Mouse (Mus musculus) G1E-ER4 (cell line): ENCODE data around the gene Il12rb1. TPM values are rescaled to one million over a fixed set of nuclear protein-coding genes. Genes with fewer than 3 reads are reported as not detected.

ENCODE experiments used
- GATA1 ChIP-seq: IDR thresholded peaks from one replicate; pipeline ENCODE4 v1.8.0; 2012; ENCODE audit warnings: low read length, inconsistent platforms
- polyA plus RNA-seq: library from polyadenylated mRNA; stranded (reverse); fragments of >175 nt; gene quantifications from 2 replicates; pipeline ENCODE4 v1.2.3, GENCODE M21; 2012

The Il12rb1 gene
- polyA plus RNA-seq, 1 experiment = 5.3 TPM

DNA sequence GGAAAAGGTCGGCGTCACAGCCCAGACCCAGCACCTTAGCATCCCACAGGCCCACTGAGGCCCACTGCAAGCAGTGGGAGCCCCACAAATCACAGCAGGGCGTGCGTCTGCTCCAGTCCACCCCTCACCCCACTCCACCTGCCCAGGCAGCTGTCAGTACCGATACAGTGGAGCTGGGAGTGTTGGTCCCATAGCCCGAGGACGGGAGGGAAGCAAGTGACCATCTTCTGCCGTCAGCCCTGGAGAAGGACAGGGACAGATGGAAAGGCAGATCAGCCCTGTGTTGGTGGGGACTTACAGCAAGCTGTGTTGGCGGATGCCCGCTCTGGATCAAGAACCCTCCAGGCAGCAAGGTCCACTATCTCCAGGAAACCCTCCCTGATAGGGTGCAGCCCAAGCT lies 19.2 kb upstream of the Il12rb1 start:
- TF ChIP-seq GATA1 = no peak

DNA sequence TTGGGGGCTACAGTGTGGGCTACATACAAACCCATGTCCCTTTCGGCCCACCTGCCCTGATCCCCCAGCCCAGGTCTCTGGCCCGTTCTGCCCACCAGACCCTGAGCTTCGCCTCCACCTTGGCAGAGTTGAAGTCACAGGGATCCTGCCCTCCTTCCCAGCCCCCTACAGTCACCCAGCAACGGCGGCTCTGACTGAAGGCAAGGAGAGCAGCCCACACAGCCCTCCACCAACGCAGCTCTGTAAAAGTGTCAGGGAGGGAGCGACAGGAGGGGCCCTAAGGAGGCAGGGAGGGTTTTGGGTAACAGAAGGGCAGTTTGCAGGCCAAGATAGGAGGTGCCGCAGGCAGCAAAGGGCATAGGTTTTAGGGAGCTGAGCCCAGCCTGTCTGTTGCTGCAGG lies 17.4 kb upstream of the Il12rb1 start:
- no peak for TF ChIP-seq GATA1

DNA sequence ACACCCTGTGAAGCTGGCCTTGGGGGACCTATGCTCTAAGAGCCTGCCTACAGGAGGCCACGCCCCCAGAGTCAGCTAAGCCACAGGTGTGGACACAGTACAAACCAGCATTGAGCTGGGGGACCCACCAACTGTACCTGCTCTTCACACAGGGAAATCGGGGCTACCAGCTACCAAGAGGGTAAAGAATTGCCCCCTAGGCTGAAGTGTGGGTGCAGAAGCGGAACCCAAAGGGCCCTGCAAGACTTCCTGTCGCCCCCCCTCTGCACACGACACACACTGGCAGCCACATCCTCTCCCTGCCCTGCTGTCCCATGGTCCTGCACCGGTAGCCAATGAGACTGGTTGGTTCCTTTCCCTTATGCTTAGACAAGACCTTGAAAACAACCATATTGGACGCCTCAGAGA lies 17.0 kb upstream of the Il12rb1 start:
- no peak for TF ChIP-seq GATA1

- no peak for TF ChIP-seq GATA1
Measured at GRCm38 (mm10) chr8:70791975-70792691, 16.1 kb upstream of the Il12rb1 start.

DNA sequence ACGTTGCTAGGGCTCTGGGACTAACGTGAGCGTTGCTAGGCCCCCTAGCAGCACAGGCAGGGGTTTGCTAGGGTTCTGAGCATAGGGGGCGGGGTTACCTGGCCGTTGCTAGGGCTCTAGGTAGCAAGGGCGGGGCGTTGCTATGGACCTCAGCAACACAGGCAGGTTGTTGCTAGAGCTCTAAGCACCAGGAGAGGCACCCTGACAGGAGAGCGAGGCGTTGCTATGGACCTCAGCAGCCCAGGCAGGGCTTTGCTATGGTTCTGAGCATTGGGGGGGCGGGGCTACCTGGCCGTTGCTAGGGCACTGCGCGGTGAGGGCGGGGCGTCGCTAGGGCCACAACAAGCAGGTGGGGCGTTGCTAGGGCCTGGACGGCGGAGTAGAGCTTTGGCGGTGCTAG lies 15.5 kb upstream of the Il12rb1 start:
- no peak for TF ChIP-seq GATA1

DNA sequence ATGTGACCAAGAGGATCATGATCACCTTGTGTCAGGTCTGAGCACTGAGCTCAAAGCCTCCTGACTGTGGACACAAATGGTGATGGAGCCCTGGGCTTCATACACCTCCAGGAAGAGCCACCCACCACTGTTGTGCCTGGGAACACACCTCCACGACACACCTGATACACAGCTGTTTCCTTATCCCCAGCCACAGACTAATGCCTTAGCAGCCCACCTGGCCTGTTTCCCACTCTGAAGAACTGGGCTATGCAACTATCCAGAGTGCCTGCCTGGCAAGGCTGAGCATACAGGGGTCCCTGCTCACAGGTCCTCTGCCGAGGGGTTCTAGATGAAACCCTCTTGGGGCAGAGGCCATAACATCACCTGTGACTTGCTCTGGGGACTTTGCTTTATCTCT lies 14.0 kb upstream of the Il12rb1 start:
- TF ChIP-seq GATA1 = no peak

DNA sequence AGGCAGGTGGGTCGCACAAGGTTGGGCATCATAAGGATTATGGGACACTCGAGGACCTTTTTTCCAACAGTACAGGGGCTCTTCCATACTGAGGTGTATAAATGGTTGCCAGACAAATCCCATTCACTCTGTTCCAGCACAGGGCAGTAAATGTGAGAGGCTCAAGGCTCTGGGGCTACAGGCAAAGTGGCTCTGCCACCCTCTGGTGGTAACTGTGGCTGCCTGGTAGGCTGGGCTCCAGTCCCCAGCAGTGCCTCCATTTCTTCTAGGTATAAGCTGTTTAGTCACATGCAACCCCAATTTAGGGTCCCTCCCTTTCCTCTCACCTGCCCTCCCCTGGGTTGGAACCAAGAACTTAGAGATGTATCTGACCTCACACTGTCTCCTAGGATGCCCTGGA lies 12.9 kb upstream of the Il12rb1 start:
- no peak for TF ChIP-seq GATA1

DNA sequence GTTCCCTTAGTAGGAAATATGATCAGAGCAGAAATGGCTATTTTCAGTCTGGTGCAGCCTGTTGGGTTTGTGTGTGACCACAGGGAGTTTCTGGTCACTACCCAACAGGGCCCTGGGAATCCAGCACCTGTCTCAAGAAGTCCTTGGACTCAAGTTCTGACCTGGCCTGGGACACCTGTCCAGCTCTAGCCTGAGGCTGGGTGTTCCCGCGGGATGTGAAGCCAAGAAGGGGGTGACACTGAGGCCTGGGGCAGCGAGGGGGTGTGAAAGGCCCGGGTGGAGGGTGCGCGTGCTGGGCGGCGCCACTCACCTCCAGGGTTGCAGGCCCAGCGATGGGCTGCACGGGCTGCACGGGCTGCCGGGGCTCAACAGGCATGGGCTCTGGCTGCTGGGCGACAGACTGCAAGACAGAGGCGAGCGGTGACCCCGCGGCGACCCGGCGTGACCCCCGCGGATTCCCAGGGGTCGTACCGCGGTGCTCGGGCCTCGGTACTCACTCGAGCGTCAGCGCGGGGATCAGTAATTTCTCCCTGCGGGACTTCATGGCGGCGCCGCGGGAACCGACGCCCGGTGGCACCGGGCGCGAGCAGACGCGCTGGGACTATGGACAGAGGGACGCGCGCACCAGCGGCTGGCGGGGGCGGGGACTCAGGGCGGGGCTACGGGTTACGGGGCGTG lies 11.7 kb upstream of the Il12rb1 start:
- no peak for TF ChIP-seq GATA1

GRCm38 (mm10) chr8:70797081-70798070 lies 10.9 kb upstream of the Il12rb1 start:
- no peak for TF ChIP-seq GATA1

GRCm38 (mm10) chr8:70798281-70798680 lies 10.0 kb upstream of the Il12rb1 start:
- TF ChIP-seq GATA1 = no peak

GRCm38 (mm10) chr8:70800648-70801047 lies 7.6 kb upstream of the Il12rb1 start:
- TF ChIP-seq GATA1 = no peak

- TF ChIP-seq GATA1 = no peak
Measured at GRCm38 (mm10) chr8:70801156-70801555, 7.1 kb upstream of the Il12rb1 start.

DNA sequence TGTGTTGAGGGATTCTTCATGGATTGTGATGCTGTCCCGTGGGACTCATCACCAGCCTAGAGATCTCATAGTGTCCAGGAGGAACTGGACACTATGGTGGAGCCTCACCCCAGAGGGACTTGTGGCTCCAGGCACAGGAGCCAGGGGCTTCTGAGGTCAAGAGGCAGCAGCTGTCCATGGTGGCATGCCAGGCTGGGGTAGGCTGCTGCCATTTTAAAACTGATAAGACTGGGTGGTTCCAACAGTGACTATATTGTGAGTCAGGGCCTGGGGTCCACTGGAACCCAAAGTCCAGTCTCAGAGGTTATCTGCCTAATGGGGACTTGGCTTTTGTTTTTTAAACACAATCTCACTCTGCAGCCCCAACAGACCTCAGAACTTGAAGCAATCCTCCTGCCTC lies 6.4 kb upstream of the Il12rb1 start:
- TF ChIP-seq GATA1 = no peak

DNA sequence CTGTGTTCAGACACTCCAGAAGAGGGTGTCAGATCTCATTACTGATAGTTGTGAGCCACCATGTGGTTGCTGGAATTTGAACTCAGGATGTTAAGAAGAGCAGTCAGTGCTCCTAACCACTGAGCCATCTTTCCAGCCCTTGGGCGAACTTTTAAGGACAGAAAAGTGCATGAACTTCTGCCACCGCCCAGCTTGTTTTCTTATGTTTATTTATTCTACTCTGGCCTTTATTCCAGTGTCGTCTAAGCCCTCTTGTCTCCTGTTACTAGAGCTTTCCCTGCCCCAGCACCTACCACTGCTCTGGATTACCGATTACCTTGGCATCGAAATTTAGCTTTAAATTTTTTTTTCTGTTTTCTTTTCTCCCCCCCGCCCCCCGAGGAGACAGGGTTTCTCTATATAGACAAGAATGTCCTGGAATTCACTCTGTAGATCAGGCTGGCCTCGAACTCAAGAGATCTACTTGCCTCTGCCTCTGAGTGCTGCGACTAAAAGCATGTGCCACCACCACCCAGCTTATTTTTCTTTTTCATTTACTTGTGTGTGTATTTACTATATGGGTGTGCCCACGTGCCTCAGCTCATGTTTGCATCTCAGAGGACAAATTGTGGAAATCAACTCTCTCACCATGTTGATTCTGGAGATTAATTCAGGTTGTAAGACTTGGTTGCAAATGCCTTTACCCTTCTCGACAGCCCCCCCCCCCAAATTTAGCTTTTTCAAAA lies 5.3 kb upstream of the Il12rb1 start:
- no peak for TF ChIP-seq GATA1

DNA sequence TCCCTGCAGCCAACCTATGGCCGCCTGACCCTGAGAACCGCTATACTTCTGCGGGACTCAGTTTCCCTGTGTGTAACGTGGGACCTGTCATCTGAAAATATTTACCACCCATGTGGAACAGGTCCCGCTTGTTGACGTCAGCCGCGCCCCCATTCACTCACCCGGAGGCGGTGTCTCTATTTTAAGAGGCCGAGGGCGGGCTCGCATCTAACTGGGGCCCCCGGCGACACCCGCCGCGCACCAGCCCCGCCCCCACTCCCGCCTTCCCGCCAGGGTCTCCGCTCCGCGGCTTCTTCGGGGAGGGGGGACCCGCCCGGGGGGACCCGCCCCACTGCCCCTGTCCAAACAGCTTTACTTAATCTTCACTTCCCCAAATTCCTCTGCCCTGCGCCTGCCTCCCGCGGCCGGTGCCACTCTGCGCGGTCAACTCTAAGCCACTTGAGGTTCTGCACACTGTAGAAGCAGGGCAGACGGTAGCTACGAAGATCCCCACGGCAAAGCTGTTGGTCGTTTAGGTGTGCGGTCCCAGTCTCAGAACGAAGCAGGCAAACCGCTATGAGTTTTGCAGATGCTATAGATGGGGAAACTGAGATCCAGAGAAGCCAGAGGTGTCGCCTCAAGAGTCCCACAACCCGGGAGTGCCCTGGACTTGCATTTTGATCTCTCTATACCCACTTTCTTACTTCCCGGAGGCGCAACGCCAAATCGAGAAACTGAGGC lies 4.3 kb upstream of the Il12rb1 start:
- no peak for TF ChIP-seq GATA1
